Mouse (Mus musculus): Measurements from ENCODE around the gene Ppp1cc.
"Not testable (repeated sequence)": the region's sequence is repeated elsewhere in the genome, so short reads cannot be mapped to it uniquely, and the experiment has no call there.

The Ppp1cc gene

DNA sequence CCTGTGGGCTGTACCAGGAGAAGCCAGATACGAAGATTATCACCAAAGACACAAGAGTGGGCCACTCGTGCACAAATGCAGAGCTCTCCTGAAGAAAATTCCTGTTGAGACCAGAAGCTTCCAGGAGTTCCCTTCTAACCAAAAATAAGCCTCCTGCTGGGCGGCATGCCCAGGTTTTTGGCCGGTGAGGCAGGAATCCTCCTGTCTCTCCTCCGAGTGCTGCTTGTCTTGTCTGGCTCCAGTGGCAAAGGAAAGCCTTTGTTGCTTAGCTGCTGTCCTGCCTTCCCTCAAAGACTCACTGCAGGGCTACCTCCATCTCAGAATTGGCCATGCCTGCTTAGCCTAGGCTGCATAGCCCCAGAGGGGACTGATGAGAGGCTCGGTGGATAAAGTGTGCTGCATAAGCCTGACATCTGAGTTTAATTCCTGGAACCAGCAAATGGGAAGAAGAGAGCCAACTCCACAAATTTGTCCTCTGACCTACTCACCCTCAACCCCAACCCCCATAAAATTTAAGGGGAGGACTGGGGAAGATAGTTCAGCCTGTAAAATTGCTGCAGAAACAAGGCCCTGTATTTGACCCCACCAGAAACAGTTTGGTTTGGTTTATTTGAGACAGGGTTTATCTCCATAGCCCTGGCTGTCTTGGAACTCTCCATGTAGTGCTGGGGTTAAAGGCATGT, 7.3 kb downstream of the Ppp1cc start:
- no peak for DNase-seq (ENCODE audit: low read depth)

DNA sequence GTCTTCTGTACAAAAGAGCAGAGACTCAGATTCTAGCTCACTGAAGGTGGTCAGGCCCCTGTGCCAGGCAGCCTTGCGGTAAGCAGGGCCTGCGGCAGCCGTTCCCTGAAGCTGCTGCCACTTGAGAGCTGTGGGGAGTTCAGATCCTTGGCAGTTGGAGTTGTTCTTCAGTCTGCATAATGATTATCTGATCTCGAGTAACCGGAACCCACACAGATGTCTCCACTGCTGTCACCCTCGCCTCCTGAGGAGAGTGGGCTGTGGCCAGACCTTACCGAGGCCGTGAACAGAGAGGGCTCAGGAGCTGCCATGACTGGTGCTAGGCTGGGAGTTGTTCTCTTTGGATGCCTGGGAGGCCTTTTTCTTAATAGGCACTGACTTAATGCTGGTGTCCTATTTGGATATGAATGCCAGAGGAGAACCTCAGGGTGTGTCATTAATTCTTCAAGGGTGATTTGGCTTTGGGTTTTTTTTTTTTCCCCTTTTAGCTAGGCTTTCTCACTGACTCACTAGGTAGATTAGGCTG, 8.6 kb downstream of the Ppp1cc start:
- no peak for DNase-seq (ENCODE audit: low read depth)

DNA sequence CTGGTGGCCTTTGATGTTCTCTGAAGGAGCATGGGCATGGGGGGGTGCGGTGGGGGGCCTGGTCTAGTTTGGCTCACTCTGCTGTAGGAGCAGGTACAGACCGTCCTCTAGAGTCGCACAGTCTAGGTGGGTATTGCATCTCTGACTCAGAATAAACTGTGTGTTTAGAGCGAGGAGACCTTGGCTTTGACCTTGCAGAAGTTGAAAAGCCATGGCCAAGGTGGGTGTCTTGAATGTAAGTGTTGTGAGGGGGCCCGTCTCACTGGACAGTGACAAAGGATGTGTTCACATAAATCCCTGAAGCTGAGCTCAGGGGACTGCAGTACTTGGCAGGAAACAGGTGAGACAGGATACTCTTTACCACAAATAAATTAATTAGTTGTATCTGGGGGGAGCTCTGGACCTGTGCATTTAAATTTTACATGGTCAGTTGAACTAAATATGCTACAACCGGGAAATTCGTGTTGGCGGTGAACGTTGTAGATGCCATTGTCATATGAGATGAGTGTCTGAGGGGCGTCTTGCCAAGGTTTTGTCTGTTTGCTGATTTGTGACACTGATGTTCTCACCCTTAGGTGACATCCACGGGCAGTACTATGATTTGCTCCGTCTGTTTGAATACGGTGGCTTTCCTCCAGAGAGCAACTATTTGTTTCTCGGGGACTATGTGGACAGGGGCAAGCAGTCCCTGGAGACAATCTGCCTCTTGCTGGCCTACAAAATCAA, 10.4 kb downstream of the Ppp1cc start:
- no peak for DNase-seq (ENCODE audit: low read depth)

DNA sequence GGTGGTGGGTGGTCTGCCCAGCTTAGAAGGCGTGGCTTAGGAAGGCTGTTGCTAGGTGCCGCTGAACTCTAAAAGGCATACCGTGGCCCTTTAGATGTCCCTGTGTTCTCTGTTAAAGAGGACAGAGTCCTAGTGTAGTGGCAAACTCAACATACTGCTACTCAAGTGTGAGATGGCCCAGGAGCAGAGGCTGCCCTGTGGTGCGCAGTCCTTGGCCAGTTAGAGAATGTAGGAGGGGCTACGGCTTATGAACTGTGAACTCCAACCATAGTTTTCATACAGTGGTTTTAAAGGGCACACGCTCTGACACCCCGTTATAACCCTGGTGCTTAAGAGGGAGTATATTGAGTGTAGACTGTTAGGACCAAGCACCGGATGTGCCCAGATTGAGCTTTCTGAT, 13.0 kb downstream of the Ppp1cc start:
- DNase-seq (ENCODE audit: low read depth): no peak

DNA sequence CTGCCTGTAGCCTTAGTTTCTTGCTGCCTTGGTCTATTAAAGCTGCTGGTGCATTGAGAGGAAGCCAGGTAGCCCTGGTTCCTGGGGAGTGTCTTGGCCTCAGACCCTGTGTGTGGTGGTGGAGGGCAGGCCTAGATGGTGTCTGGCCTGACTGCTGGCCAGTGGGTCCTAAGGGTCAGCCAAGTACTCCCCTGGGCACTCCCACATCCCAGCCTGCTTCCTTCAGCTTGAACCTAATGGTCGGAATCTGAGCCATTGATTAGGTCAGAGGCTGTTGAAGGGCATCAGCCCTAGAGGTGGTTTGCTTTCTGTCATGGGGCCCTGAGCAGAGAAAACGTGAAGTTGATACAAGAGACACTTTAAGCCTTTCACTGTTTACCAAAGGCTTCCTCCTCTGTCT, 17.3 kb downstream of the Ppp1cc start:
- no peak for DNase-seq (ENCODE audit: low read depth)

DNA sequence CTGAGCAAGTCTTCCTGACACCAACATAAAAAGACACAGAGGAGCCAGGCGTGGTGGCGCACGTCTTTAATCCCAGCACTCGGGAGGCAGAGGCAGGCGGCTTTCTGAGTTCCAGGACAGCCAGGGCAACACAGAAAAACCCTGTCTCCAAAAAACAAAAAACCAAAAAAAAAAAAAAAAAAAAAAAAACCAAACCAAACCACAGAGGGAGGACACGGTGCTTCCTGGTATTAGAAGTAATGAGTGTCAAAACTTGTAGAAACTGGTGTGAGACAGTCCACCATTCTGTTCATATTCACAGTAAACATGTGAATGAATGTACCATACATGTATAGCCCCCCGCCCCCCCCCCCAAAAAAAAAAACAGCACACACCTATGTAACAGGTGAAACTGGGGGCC, 17.9 kb downstream of the Ppp1cc start:
- no peak for DNase-seq (ENCODE audit: low read depth)

DNA sequence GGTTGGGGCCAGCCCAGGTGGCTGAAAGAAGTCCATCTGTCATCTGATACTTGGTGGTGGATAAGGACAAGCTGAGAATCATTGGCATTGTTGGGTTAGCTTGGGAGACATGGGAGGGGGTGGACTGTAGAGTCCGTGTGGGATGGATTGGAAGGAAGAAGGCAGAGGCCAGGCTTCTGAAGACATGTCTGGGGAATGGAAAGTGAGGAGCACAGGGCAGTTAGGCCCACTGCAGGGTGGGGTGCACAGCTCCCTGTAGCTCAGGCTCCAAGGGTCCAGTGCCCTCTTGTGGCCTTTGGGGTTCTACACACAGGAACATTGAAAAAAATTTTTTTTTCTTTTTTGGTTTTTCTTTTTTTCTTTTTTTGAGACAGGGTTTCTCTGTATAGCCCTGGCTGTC, 18.3 kb downstream of the Ppp1cc start:
- DNase-seq (ENCODE audit: low read depth): peak; percentile 78

DNA sequence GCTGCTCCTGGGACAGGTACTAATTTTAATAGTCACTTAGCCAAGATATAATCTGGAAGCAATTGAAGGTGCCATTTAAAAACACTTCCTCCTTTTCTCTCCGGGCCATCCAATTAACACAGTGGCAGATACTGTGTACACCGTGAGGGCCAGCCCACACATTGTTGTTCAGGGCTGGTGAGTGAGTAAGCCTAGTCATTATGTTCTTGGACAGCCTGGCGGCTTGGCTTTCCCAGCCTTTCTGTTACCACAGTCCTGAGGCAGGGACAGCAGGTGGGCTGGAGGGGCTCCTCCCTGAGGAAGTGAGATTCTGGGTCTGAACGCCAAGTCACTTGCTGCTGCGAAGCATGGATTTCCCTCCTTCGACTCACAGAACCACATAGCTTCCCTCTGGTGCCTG, 21.6 kb downstream of the Ppp1cc start:
- no peak for DNase-seq (ENCODE audit: low read depth)

DNA sequence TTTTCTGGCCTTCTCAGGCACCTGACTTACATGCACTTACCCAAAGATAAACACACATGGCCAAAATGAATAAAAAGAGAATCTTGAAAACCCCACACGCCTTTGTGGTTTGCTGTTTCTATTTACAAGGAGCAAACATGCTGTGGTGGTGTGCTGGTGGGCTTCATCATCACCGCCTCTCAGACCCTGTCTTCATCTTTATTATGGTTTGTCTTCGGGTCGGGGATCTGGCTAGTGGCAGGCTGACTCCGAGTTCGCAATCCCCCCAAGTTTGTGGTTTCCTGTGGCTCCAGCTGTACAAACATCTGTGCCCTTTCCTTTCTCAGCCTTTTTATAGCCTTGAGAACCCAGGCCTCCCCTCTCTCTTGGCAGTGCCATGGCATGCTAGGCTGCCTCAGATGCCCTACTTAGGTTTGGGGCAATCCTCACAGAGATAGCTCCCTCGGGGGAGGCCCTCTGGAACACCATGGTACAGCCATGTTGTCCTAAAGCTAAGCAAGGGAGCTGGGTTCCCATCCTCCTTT, 26.3 kb downstream of the Ppp1cc start:
- no peak for DNase-seq (ENCODE audit: low read depth)

DNA sequence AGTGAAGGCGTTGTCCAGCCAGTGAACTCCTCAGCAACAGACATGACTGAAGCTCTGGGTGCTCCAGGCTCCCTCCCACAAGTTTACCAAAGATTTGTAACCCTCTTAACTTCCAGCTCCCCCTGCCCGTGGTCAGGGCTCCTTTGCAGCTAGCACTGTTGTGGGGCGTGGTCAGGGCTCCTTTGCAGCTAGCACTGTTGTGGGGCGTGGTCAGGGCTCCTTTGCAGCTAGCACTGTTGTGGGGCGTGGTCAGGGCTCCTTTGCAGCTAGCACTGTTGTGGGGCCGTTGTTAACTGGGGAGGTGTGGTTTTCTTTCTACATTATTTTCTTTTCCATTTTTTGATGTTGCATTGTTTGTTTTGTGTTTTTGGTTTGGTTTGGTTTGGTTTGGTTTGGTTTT, 26.8 kb downstream of the Ppp1cc start:
- DNase-seq (ENCODE audit: low read depth): not testable (repeated sequence)

DNA sequence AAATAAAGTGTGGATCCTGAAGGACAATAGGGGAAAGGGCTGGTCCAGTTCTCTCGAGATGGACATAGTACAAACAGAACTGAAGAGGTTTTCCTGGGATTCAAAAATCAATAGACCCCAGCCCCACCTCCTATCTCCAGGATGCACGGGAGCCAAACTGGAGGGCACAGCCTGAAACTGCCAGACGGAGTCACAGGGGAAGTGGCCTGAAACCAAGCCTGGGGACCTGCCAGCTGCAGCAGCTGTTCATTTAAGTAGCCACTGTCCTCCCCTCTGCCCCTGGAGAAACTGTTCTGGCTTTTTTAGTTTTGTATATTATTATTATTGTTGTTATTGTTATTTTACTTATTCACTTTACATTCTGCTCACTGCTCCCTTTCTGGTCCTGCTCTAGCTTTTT, 31.0 kb downstream of the Ppp1cc start:
- DNase-seq (ENCODE audit: low read depth): no peak

DNA sequence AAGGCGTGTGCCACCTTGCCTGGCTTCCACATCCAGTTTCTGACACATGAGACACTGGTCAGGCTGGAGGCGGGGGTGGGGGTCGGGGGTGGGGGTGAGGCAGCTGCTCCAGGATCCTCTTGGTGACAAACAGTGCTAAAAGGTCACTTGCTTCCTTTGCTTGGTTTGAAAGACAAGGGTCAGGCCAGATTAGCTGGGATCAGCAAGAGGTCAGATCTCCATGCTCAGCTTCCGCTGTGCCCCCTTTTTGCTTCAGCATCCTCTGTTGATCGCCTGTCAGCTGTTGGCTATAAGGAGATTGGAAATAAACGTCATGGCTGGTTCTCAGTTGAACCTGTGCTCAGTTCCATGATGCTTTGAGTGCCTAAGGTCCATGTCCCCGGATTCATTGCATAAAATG, 32.4 kb downstream of the Ppp1cc start:
- no peak for DNase-seq (ENCODE audit: low read depth)

DNA sequence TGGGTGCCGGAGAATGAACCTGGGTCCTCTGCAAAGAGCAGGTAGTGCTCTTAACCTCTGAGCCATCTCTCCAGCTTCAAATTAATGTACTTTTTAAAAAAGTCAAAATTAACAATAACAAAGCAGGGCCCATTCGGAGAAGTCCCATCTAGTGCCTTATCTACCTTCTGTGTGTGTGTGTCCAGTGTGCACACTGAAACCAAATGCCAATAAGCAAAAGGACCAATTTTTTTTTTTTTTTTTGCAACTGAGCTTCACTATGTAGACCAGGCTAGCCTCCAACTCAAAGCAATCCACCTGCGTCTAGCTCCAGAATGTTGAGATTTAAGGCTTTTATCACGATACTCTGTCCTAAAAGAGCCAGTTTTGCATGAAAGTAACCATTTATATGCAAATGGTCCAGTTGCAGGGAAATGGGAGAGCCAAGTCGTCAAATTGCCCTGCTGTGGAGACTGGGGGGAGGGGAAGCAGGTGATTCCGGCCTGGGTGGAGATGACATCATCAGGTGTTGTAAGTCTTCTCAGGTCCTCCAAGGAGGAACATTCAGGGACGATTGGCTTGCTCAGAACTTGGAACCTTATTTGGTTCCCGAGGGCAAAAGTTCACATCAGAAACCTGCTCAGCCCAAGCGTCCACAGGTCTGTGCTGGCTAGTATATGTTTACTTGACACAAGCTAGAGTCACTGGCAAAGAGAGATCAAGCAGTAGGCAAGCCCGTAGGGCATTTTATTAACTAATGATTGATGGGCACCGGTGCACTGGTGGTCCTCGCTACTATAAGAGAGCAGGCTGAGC, 33.4 kb downstream of the Ppp1cc start:
- no peak for DNase-seq (ENCODE audit: low read depth)

DNA sequence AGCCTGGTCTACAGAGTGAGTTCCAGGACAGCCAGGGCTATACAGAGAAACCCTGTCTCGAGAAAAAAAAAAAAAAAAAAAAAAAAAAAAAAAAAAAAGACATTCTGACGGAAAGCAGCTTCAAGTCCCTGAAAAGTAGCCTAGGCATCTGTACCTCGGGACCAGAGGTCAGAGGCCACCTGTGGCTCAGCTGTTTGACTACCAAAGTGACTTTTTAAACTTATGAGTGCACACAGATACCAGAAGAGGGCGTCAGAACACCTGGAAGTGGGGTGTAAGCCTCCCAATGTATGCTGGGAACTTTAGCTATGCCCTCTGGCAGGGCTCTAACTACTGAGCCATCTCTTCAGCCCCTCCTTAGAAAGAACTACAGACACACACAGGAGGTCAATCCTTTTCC, 34.3 kb downstream of the Ppp1cc start:
- DNase-seq (ENCODE audit: low read depth): peak; percentile 45

DNA sequence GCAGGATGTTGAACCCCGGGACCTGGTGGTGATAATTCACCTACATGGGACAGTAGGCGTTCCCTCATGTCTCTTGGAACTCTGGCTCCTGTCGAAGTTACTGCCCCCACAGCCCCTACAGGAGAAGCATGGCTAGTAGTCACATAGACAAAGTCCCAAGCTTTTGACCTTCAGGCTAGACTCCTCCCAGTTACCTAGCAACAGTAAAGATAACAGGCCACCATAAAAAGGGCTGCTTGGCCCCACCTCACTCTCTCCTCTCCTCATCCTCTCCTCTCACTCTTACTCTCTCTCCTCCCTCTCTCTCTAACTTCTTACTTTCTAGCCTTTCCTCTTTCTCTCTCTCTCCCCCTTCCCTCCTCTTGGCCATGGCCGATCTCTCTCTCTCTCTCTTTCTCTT, 42.8 kb downstream of the Ppp1cc start:
- no peak for DNase-seq (ENCODE audit: low read depth)

DNA sequence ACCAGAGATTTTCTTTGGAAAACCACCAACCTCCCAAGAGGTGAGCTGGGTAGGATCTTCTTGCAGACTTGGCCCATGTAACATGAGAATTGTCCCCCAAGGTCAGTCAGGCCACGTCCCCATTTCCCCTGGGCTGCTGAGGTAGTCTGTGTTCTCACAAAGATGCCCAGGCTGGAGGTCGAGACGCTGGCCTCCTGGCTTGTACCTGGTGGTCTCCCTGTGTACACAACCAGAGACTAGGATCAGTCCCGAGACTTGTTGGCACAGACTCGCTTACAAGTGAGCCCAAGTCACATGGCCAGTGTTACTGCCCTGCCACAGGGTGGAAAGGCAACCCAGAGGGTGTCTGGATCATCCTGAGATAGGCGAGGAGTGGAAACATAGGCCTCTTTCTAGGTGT, 43.8 kb downstream of the Ppp1cc start:
- DNase-seq (ENCODE audit: low read depth): no peak

DNA sequence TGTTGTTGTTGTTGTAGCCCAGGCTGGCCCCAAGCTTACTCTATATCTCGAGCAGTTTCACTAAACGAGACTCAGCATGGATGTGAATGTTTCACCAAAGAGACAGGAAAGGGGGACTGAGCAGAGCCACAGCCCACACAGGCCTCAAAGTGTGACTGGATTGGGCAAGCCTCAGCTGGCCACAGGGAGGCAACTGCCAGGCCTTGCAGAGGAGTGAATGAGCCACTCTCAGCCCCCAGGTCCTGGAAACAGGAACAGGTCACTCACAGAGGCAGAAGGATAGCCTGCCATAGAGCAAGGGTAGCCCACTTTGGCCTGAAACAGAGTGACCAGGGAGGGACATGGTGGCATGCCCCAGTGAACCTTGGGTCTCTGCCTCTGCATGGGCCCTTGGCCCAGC, 46.1 kb downstream of the Ppp1cc start:
- no peak for DNase-seq (ENCODE audit: low read depth)

DNA sequence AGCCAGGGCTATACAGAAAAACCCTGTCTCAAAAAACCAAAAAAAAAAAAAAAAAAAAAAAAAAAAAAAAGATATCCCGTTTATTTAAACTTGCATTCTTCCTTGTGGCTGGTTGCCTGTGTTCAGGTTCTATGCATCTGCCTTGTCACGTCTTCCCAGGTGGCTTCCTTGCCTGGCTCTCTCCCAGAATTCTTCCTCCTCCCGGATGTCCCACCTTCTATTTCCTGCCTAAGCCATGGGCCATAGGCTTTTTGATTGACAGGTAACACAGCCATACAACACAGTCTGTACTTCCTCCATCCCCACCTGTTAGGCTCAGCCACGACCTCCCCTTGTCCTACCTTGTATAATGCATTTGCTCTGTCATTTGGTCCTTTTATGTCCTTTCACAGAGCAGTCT, 48.4 kb downstream of the Ppp1cc start, which contains the start of gene Hvcn1:
TSS of gene Hvcn1 (plus strand) at position 330 of the 400 bp plus-strand sequence.
- peak; percentile 30 for DNase-seq (ENCODE audit: low read depth)

DNA sequence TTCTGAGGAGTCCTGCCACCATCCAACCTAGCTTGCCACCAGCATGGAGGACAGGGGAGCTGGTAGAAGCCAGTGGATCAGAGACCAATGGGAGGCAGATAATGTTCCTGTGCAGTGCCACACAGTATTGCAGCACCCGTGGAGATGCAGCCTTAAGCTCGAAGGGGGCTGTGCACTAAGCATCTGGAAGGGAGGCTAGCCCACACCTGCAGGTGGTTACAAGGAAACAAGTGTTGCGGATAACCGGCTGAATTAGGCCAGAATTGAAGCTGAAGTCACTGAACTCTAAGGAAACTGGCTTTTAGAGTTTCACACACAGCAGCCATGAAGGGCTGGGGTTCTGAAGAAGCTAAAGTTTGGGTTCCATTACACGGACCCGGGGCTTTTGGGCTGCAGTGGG, 50.8 kb downstream of the Ppp1cc start:
- DNase-seq (ENCODE audit: low read depth): no peak

DNA sequence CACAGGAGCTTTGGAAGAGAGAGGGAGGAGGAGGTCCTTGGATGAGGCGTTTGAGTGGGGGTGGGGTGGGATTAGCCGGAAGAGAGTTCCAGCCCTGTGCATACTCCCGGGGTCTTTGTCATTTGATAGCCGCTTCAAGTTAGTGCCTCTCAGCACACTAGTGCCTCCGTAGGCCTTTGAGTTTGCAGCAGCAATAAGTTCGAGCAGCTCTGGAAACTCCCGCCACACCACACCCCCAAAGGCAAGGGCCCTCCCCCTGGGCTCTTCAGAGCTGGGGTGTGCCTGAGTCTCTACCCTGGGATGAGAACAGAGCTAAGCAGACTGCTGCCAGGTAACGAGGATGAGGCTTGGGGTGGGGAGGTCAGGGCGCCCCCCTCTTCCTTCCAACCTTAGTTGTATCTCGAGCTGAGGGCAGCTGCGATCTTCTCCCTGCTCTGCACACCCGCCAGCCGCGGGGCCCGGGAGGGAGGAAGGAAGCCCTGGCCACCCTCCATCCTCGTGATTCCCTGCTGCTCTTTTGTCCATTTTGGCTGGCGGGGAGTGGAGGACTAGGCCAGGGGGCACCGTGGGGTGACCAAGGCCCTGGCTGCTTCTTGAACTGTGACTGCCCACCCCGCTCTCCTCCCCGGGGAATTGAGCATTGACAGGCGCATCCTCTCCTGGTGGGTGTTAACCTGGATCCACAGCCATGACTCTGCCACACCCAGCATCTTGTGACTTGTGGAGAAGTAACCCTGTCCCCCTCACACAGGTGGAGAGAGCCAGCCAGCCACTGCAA, 51.7 kb downstream of the Ppp1cc start:
- DNase-seq (ENCODE audit: low read depth): peak; percentile 80

DNA sequence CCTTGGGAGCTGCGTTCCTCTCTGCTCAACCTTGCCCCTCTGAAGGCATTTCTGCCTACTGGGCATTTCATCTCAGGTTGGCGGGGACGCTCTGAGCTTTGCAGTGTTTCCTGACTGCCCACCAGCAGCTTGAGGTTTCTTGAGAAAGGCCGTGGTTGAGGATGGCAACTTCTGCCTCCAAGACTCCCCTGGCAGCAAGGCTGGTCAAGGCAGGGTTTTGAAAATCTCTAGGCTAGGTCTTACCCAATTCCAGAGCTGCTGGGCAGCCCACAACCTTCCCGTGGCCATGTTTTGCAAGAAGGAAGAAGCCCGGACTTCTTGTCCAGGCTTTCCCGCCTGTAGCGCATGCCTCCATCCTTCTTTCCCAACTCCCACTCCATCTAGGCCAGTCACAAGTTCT, 52.8 kb downstream of the Ppp1cc start:
- DNase-seq (ENCODE audit: low read depth): no peak

DNA sequence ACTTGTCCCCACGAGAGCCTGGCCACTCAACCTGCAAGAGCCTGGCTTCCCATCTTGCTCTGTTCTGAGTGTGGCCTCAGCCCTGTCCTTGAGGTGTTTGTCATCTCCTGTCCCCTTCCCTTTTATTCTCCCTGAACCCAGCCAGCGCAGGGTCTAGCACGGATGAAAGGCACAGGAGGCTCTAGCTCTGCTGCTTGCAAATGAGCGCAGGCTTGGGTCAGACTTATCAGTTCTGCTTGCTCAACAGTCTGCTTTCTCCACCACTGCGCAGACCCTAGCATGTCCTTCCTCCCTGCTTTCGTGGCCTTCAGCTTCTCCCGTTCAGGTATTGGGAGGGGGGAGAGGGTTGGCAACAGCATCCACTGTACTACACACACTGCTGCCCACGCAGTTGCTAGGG, 54.0 kb downstream of the Ppp1cc start:
- no peak for DNase-seq (ENCODE audit: low read depth)
